Mouse (Mus musculus) small intestine, adult 2 months (tissue): ENCODE results near the gene Syt3.

ENCODE experiments used
- CTCF ChIP-seq: fragments of 200-500 bp; IDR thresholded peaks from 2 replicates; pipeline ENCODE4 v1.5.1; 2012; ENCODE audit warnings: low read depth, mild to moderate bottlenecking, control low read depth, inconsistent platforms, low read length, moderate library complexity, mixed read lengths; ENCODE audit not compliant: insufficient replicate concordance, insufficient read length; ENCODE audit errors: extremely low read depth
- POLR2A ChIP-seq: fragments of 200-500 bp; IDR thresholded peaks from 2 replicates; pipeline ENCODE4 v1.6.1; 2012; ENCODE audit warnings: low read depth, mild to moderate bottlenecking, control low read depth, inconsistent platforms, low read length, moderate library complexity

GRCm38 (mm10) chr7:44350957-44351711, 32.8 kb upstream of the Syt3 start:
- TF ChIP-seq CTCF (peak; percentile 50; the same call in 1 of the 2 replicates), POLR2A (no peak)
